Mouse (Mus musculus) midbrain, embryonic 15.5 days (tissue): Measurements from ENCODE around the gene Borcs5. TPM values are rescaled to one million over a fixed set of nuclear protein-coding genes. Genes with fewer than 3 reads are reported as not detected.

Experiments
- polyA plus RNA-seq: library from polyadenylated mRNA; unstranded; fragments of >200 nt; fragmentation: Nextera tagmentation; extraction: Ambion mirVana; gene quantifications from 2 replicates; pipeline ENCODE4 v1.2.1, GENCODE M21; 2015

Gene Borcs5
- polyA plus RNA-seq, 1 experiment from 2014 or later: 49.7 TPM

Other genes starting within 250 kb of the Borcs5 start
- gene Bcl2l14, start 243.2 kb upstream of the Borcs5 start, polyA plus RNA-seq: 0.12 TPM in 1 of 2 replicates, not detected in the other
- gene Lrp6, start 72.5 kb upstream of the Borcs5 start, polyA plus RNA-seq: 18.8 and 19.5 TPM in 2 replicates
- gene Mansc1, start 7.0 kb upstream of the Borcs5 start, polyA plus RNA-seq: 1.1 TPM in 2 replicates
- 4.4 and 5.4 TPM in 2 replicates for gene Dusp16, start 153.1 kb downstream of the Borcs5 start, polyA plus RNA-seq
- gene Crebl2, start 190.6 kb downstream of the Borcs5 start, polyA plus RNA-seq: 4.6 and 5.6 TPM in 2 replicates